Mouse (Mus musculus) bone marrow macrophage, adult 2 months (primary cell): Measurements from ENCODE around the gene Col6a3.

Experiments used
- CTCF ChIP-seq: IDR thresholded peaks from 2 replicates; pipeline ENCODE4 v1.5.1; 2012; ENCODE audit warnings: low read depth, mild to moderate bottlenecking, low read length, moderate library complexity
- POLR2A ChIP-seq: IDR thresholded peaks from 2 replicates; pipeline ENCODE4 v1.6.1; 2012; ENCODE audit warnings: mild to moderate bottlenecking, low read depth, low read length, borderline replicate concordance

DNA sequence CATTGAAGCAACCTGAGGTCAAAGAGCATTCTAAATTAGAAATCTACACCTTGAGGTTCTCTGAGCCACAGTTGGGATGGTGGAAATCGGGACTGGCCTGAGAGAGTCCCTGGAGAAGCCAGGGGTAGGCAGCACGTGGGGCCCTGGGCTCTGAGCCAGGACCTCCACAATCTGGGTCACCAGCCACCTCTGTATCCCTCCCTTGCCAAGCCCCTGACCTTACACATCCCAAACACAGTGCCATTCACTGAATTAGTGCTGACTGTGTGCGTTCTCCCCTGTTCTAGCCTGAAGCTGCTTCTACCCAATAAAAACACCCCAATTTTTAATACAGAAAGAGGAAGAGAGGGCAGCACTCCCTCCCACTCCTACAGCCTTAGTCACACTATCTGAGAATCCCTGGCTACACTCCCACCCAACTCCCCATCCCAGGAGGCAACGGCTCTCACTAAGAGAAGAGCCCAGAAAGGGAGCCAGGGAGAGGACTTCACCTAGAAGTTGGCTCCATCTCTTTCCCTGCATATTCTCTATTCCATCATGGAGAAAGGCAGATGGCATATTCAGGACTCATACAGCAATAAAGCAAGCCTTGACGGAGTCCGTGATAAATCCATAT is 46.4 kb downstream of the Col6a3 start:
- TF ChIP-seq CTCF (no peak), POLR2A (no peak)
